Mouse (Mus musculus) layer of hippocampus, postnatal 25 days (tissue): Measurements from ENCODE around the gene Patz1. TPM values are rescaled to one million over a fixed set of nuclear protein-coding genes. Genes with fewer than 3 reads are reported as not detected.

Experiments used
- DNase-seq, 2 experiments: peaks; one replicate each; pipeline ENCODE4 v3.0.0; 2022; ENCODE audit warnings: mixed read lengths in 2 of 2, low spot score in 1 of 2; ENCODE audit errors: extremely low spot score in 1 of 2
- total RNA-seq, 2 experiments: library from RNA; stranded (reverse); gene quantifications; 2 replicates each; pipeline ENCODE4 v1.2.3; 2021

Patz1 gene
- total RNA-seq, result 10 to 100 TPM; 53.4 to 56.4 TPM

DNA sequence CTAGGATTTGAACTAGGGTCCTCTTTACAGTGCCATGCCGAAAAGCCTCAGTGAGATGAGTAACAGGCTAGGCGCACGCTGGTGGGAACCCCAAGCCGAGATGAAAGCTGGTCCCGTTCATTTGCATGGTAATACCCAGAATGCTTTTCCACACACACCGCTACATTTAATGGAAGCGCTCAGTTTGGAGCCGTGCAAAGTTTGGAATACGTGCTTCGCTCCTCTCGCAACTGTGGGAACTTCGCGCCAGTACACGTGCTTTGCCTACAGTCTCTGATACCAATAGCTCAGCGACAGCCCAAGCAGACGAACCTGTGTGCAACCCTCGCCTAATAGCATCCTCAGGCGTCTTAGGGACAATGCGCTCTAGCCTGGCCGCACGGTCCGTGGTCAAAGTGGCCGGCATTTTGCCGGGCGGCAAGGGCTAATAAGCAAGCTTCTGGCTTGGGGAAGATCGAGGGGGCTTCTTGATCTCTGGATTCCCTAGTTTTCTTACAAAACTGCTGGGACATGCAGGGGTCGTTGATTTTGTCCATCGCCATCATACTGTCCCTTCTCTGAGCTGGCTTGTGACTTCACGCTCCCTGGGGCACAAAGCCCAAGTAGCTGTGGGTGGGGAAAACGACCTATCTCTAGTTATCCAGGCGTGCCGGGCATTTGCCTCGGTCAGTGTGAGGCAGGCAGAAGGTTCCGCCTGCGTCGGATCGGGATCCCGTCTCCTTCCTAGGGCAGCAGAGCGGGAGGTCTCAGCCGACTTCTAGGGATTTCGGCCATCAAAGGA lies at the start of gene Patz1:
Patz1 (plus strand) TSS at position 354 of the 781 bp plus-strand sequence.
- peak; percentile 36 to 49 for DNase-seq

DNA sequence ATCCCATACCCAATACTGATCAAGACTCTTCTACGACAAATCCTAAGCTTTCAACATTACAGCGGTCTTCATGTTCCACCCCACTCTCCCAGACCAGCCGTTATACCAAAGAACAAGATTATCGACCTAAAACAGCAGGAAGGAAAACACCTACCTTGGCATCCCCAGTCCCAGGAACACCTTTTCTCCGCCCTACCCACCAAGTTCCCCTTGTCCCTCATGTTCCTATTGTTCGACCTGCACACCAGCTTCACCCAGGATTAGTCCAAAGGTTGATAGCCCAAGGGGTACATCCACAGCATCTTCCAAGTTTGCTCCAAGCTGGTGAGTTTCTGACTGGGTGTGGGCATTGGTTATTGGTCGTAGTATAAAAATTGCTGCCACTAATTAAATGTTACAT lies 46.3 kb upstream of the Patz1 start:
- DNase-seq, result no peak

- no peak for DNase-seq
These were observed 44.9 kb upstream of the Patz1 start for GRCm38 (mm10) chr11:3243771-3244170.

DNA sequence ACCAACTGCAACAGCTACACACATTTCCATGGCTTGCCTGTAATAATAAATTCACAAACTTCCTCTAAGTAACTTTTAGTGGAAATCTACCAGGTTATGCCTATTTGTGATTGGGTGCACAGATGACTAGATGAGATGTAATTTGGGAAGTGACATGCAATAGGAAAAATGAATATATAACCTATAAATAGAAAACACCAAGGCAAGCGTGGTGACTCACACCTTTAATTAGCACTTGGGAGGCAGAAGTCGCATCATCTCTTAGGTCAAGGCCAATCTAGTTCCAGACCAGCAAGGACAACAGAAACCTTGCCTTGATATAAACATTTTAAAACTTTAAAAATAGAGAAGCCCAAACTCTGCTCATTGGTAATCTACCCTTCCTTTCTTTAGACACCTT lies 41.3 kb upstream of the Patz1 start:
- DNase-seq, result no peak

DNA sequence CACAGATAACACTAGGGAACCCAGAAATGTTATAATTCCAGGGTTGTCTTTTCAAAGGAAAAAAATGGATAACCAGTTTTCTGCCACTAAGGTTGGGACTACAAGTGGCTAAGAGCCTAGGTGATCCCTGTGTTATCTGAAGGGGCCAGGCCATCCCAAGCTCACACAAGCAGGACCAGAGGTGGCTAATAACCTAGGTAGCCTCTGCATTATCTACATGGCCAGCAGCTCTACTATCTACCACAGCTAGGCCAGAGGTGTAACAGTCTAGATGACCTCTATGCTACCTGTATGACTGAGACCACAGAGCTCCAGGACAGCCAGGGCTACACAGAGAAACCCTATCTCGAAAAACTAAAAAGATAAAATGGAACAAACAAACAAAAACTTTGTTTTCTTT lies 29.1 kb upstream of the Patz1 start:
- no peak for DNase-seq

DNA sequence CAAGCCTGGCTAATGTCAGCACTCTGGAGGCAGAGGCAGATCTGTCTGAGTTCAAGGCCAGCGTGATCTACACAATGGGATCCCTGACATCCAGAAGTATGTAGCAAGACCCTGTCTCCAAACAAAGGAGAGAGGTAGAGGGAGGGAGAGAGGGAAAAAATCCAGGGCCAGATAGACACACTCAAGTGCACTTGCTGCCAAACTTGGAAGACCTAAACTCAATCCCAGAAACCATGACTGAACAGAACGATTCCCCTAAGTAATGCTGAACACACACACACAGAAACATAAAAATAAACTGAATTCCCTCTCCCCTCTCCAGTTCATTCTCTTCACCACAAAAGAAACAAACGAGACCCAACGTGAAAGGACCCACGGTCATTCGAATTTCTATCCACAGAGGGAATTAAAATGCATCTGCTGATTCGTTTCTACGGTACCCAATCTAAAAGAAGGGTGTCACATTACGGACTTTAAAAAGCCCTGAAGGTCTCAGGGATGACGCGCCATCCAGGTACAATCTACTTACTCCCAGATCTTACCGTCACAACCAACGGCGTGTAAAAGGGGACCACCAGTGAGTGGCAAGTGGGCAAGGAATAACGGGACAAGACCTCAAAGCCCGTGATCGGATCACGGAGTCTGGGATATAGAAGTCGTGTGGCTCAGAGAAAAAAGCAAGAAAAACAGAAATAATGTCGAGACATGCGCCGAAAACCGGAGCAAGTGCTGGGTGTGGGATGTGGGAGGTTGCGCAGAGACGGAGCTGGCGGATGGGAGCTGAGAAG lies 23.2 kb upstream of the Patz1 start:
- no peak for DNase-seq

- peak; percentile 86 to 90 for DNase-seq
These were observed 22.5 kb upstream of the Patz1 start, which contains the start of gene Drg1 for GRCm38 (mm10) chr11:3266079-3266685. TSS of gene Drg1 (minus strand) at chr11:3266415.

DNA sequence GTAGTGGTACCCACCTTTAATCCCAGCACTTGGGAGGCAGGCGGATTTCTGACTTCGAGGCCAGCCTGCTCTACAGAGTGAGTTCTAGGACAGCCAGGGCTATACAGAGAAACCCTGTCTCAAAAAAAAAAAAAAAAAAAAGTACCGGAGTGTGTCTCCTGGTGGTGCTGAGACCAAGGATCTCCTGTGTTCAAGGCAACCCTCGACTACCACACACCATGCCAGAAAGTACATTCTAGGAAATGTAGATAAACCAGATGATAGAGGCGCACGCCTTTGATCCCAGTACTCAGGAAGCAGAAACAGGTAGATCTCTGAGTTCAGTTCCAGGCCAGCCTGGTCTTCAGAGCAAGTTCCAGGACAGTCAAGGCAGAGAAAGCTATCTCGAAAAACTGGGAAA lies 21.5 kb upstream of the Patz1 start:
- DNase-seq, result no peak

GRCm38 (mm10) chr11:3269241-3269640 lies 19.4 kb upstream of the Patz1 start:
- DNase-seq, result no peak

- DNase-seq, result no peak
These were observed 10.3 kb upstream of the Patz1 start for GRCm38 (mm10) chr11:3278351-3278750.

DNA sequence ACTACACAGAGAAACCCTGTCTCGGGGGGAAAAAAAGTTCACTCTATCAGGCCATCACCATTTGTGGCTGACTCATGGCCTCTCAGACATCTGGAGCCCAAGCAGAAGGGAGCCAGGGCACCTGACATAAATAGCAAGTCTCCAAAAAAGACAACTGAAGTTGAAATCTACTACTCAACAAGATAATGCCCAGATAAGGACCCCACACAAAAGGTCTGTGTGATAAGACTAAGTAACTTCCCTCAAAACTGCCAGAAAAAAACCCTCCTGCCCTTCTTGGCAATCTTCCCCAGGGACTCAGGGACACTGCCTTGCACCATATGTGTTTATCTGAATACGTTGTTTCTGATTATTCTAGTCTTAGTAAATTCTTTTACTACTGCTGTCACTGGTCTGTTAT lies 8.9 kb upstream of the Patz1 start:
- no peak for DNase-seq

GRCm38 (mm10) chr11:3282887-3283286 lies 5.8 kb upstream of the Patz1 start:
- no peak for DNase-seq

DNA sequence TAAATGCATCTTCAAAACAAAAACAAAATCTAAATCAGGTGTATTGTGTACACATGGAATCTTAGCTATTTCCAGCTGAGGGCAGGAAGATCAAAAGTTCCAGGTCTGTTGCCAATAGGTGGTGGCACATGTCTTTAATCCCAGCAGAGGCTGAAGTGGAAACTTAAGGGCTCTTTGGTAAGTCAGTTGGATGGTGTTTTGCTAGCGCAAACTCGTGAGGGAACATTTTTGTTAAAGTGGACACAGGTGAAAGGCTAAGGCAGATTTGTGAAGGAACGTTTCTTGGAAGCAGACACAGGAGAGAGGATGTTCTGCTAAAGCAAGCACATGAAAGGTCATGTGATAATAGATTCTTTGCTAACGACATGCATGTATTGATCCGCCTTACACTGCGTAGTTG lies 5.0 kb upstream of the Patz1 start:
- no peak for DNase-seq

DNA sequence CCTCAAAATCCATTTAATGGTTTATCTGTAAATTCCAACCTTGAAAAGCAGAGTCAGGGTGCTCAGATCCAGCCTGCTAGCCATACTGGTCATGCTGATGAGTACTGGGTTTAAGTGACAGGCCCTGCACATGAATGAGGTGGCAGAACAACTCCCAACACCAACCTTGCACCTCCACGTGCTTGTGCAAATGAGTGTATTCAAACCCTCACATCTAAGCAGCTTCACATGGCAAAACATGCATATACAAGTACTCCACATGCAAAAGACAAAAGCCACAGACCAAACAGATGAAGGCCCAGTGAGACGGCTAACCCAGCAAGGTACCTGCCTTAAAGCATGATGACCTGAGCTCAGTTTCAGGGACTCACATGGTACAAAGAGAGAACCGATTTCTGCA lies 2.7 kb upstream of the Patz1 start:
- DNase-seq, result no peak

DNA sequence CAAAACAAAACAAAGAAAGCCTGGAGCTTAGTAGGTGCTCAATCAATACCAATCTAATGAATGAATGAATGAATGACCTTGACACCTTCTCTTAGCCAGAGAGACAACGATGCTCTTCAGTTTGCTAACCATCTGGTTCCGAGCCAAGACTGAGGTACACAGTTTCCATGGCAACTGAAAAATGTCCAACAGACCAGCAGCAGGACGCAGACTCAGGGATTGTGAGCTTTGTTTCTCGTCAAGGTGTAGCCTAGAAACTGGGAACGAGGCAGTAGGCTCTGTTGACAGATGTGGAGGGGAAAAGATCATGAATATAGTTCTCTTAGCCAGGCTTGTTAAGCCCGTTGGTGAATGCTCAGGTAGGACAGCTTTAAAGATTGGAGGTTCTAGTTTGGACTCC lies 1.5 kb upstream of the Patz1 start:
- no peak for DNase-seq

GRCm38 (mm10) chr11:3287921-3288320 lies 753 bp upstream of the Patz1 start:
- no peak for DNase-seq

- DNase-seq, result peak; percentile 34 to 51
These were observed 678 bp downstream of the Patz1 start for GRCm38 (mm10) chr11:3289302-3289802.

GRCm38 (mm10) chr11:3289803-3290639 lies 1.3 kb downstream of the Patz1 start:
- DNase-seq, result peak; percentile 74 to 85

- peak; percentile 47 to 60 for DNase-seq
These were observed 2.1 kb downstream of the Patz1 start for GRCm38 (mm10) chr11:3290640-3291310.
